Mouse (Mus musculus) retina, adult 2 months (tissue): ENCODE measurements at regions not wholly inside any gene's neighbourhood (a gene's known extent, or its start where the extent isn't known, plus 50 kb on each side); places are given as distances from the start of the nearest gene placed in this dataset.
A peak's percentile ranks its signal among the peaks of the same experiment; 100 is the strongest.

ENCODE experiments used
- DNase-seq: peaks from one replicate; pipeline ENCODE4 v3.0.0-alpha.2; 2012; ENCODE audit warnings: low read depth, low spot score

DNA sequence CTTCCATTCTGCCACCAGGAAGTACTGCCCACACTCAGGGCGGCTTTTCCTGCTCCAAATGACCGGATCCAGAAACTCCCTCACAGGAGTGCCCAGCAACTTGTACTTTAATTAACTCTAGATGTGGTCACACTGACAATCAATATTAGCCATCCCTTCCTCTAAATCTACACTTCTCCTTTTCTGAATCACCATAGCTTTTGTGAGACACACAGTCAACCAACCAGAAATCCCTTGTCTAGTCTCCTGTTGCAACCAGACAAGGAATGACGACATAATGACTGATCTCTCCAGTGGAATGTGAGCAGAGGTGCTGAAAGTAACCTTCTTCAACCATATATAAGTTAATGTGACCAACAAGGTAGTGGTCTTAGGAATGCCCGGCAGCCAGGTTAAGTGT lies 277.0 kb upstream of the Acvr2a start:
- DNase-seq: no peak

- no peak for DNase-seq
Observed at GRCm38 (mm10) chr2:48538668-48539341, 275.1 kb upstream of the Acvr2a start.

GRCm38 (mm10) chr2:48539465-48540055 lies 274.3 kb upstream of the Acvr2a start:
- no peak for DNase-seq

DNA sequence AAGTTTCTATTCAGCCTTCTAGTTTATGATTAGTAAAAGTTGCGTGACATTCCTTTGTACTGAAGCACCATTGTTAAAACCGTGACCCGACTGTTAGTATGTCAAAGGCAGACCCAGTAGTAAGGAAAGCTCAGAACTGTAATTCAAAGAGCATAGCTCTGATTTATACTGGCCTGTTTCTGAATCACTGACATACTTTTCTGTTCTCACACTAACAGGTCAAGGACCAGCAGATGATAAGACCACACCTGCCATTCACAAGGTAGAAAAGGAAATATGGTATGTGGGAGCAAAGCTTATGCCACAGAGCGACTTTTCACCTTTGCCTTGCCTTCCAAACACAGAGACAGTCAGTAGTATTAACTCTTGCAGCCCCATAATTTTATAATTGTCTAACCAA lies 269.5 kb upstream of the Acvr2a start:
- DNase-seq: no peak

- DNase-seq: no peak
Observed at GRCm38 (mm10) chr2:48545072-48545471, 268.8 kb upstream of the Acvr2a start.

- DNase-seq: no peak
Observed at GRCm38 (mm10) chr2:48545679-48546078, 268.2 kb upstream of the Acvr2a start.

GRCm38 (mm10) chr2:48546194-48546593 lies 267.7 kb upstream of the Acvr2a start:
- no peak for DNase-seq

- DNase-seq: no peak
Observed at GRCm38 (mm10) chr2:48556600-48556999, 257.3 kb upstream of the Acvr2a start.

DNA sequence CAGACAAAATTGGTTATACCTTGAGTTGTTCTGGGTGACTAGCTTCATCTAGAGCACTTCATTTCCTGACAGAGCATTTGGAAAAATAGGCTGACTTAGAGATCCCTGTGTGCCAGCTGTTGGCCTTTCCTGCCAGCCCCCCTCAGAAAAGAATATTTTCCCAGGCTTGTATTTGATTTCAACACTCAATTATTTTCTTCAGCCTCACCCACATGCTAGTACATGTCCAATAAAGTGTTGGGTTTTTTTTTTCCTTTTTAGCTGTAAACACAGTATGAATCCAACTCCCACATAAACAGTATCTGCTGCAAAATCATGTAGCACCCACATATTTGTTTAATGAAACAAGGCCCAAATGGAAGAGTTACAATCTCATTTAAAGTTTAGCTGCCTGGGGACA lies 256.8 kb upstream of the Acvr2a start:
- DNase-seq: no peak

DNA sequence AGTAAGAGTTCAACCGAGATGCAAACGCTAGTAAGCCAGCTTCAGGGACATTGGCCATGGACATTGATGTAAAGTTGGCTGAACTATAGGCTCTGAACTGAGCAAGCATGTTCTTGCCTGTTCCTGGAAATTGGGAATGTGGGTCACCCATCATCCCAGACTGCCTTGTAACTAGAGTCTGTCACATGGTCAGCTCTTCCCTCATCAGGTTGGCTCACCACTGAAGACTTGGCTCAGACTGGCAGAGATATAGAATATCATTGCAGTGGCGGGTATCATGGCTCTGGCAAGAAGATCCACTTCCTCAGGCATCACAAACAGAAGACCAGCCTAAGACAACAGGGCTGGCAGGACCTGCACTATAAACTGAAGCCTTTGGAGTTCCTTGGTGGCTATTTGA lies 255.3 kb upstream of the Acvr2a start:
- DNase-seq: no peak

- DNase-seq: no peak
Observed at GRCm38 (mm10) chr2:48563636-48564035, 250.3 kb upstream of the Acvr2a start.

DNA sequence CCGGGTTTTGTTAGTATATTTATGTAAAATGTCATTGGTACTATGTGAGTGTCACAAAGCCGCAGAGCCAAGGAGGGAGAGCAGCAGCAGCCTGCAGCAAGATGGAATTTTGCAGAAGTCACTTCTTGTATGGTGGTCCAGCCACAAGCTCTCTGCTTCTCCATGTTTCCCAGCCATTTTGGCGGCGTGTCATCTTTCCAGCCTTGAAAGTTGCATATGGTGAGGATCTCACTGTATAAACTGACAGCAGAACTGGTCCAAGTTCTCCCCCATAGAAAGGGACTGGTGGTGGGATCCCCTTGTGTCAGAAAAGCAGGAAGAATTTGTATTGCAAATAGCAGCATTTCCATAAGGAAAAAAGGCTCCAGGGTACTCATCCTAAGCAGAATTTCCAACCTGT lies 249.7 kb upstream of the Acvr2a start:
- DNase-seq: no peak

DNA sequence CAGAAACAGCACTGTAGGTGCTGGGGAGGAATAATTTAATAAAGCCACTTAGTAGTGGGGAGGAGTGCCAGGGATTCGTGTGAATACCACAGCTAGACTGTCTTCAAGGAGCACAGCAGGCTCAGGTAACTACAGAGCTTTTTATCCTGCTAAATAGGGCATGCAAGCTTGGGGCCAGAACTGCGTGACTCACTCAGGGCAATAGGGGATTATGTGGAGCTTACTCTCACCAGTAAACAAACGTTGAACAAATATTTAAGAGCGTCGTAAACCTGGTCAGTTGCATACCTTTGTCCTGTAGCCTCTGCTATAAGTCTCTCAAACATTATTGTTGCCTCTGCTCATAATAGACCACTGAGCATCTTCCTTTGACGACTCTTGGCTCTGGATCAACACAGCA lies 246.0 kb upstream of the Acvr2a start:
- peak; percentile 40 for DNase-seq

DNA sequence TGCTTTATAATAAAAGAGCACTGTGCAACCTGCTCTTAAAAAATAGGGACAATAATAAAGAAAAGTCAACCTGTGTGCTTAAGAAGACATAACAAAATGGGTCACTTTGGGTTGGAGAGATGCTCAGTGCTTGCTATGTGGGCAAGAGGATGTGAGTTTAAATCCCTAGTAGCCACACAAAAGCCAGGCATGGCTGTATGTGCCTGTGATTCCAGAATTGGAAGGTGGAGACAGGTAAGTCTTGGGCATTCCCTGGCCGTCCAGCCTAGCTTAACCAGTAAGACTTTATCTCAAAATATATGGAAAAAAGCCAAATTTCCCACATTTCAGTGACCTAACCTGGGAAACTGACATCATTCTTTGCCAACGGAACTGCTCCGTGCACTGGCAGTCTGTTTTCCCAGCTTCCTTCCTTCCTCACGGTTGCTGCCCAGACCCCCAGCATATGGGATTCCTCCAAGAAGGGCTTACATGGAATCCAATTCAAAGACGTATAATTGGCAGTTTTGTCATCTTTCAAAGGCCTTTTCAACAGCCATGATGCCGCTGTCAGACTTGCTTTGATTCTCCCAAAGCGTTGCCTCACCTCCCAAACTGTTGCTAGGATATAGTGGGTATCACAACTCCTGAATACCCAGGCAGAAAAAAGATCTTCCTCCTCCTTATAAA lies 227.6 kb upstream of the Acvr2a start:
- no peak for DNase-seq

DNA sequence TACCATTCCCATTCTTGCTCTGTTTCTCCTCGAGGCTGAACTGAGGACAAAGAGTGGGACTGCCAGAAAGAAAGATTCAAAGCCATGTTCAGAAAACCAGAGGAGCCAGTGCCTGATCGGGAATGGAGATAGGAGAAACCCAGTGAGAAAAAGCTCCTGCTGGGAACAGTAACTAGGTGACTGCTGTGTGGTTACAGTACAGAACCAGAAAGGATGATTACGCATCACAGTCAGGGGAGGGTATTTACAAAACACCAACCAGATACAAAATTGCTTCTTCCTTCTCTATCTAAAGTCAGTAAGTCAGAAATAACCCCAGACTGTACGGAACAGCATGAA lies 227.1 kb upstream of the Acvr2a start:
- no peak for DNase-seq

GRCm38 (mm10) chr2:48589709-48590108 lies 224.2 kb upstream of the Acvr2a start:
- DNase-seq: no peak

DNA sequence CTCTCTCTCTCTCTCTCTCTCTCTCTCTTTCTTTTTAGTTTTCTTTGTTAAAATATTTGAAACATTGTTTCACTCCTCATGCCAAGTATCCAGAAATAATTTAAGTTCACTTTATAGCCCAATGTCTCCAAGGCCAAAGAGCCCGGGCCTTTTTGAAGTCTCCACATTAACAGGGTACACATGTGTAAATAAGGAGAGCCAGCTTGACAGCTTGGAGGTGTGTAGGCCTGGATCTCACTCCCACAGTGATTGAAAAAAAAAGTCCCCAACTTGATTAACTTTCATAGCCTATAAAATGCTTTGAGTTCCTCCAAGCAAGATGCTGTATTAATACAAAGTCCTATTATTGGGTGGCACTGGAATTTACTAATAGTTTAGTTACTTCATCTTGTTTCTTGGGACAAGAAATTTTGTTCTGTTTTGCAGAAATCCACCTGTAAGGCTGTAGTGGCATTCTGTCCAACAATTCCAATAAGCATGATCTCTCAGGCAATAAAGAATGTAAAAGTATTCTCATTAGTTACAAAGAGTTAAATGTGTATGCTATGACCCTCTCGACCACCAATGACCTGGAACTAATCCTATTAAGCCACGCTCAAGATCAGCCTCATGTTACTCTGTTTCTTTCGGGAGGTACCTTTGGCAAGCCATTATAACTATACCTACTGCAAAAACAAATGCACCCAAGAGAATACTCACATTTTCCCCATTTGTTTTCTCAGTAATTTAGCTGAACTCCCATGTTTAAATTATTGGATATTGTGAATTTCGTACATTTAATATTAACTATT lies 215.9 kb upstream of the Acvr2a start:
- DNase-seq: no peak

GRCm38 (mm10) chr2:48599367-48599766 lies 214.5 kb upstream of the Acvr2a start:
- no peak for DNase-seq

DNA sequence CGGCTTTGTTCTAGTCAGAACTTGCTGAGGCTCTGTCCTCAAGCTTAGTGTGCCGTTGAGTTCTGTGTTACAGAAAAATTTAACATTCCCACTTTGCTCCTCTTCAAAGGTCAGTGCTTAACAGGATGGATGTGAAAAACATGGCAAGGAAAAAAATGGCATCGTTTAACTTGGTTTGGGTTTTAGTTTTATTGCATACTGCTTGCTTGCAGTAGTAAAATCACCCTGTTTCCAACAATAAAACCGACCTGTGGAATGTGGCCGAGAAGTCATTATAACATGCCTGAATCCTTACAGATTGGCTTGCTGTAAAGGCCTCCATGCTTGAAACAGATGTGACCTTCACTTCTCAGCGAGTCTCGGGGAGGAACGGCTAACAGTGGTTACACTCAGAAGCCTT lies 212.1 kb upstream of the Acvr2a start:
- DNase-seq: no peak

GRCm38 (mm10) chr2:48609466-48609865 lies 204.4 kb upstream of the Acvr2a start:
- no peak for DNase-seq

DNA sequence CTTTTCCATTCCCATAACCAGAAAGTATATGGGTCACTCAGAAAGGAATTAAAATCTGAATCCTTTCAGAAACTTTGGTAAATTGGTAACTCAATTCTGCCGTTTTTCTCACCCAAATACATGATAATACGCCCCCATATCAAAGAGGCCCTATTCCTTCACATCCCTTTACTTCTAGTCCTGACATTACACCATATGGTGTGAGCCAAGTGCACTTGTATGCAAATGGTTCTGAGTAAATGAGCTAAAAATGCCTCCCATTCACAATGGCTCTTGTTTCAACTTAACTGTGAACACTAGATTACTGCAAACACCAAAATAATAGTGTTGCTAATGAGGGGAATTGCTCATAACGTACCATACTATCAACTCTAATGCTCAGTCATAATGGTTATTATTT lies 201.7 kb upstream of the Acvr2a start:
- no peak for DNase-seq

GRCm38 (mm10) chr2:48617141-48617699 lies 196.7 kb upstream of the Acvr2a start:
- no peak for DNase-seq
